Mouse (Mus musculus) neutrophil, adult 5-6 weeks (primary cell): ENCODE measurements around the gene Rassf3. TPM values are rescaled to one million over a fixed set of nuclear protein-coding genes. Genes with fewer than 3 reads are reported as not detected.
A peak's percentile ranks its signal among the peaks of the same experiment; 100 is the strongest.

Source experiments
- ATAC-seq: fragments of 151-379, 151-347 bp; 2 replicates; pipeline ENCODE4 v1.8.0; 2017; ENCODE audit warnings: mild to moderate bottlenecking, moderate TSS enrichment; ENCODE audit not compliant: insufficient number of reproducible peaks, poor library complexity, low FRiP score, severe bottlenecking; ENCODE audit errors: extremely low read depth
- total RNA-seq: library from RNA; stranded (forward); fragments of 200-1000 nt; gene quantifications from 2 replicates; pipeline ENCODE4 v1.2.3, GENCODE M21; 2017

Rassf3 gene
- 173 and 189 TPM in 2 replicates for total RNA-seq

- peak; percentile 76 for ATAC-seq
These were observed at the start of gene Rassf3 for GRCm38 (mm10) chr10:121476190-121476967. TSS of gene Rassf3 (minus strand) at chr10:121476347.

GRCm38 (mm10) chr10:121520923-121521585, 44.9 kb upstream of the Rassf3 start:
- no peak for ATAC-seq

GRCm38 (mm10) chr10:121519710-121520109, 43.6 kb upstream of the Rassf3 start:
- no peak for ATAC-seq

GRCm38 (mm10) chr10:121516008-121516600, 40.0 kb upstream of the Rassf3 start:
- ATAC-seq, result peak; percentile 90

- ATAC-seq, result no peak
These were observed 33.9 kb upstream of the Rassf3 start for GRCm38 (mm10) chr10:121509751-121510643.

GRCm38 (mm10) chr10:121507755-121508544, 31.8 kb upstream of the Rassf3 start:
- ATAC-seq, result no peak

- ATAC-seq, result peak; percentile 93
These were observed 30.8 kb upstream of the Rassf3 start for GRCm38 (mm10) chr10:121506731-121507583.

GRCm38 (mm10) chr10:121505929-121506328, 29.8 kb upstream of the Rassf3 start:
- ATAC-seq, result no peak

GRCm38 (mm10) chr10:121504973-121505911, 29.1 kb upstream of the Rassf3 start:
- ATAC-seq, result peak; percentile 56

GRCm38 (mm10) chr10:121501160-121501559, 25.0 kb upstream of the Rassf3 start:
- ATAC-seq, result peak; percentile 75

- ATAC-seq, result no peak
These were observed 23.9 kb upstream of the Rassf3 start for GRCm38 (mm10) chr10:121500034-121500433.

- ATAC-seq, result no peak
These were observed 22.9 kb upstream of the Rassf3 start for GRCm38 (mm10) chr10:121499063-121499462.

- peak; percentile 33 for ATAC-seq
These were observed 22.3 kb upstream of the Rassf3 start for GRCm38 (mm10) chr10:121498481-121498904.

- 0 out of 2 replicates have a peak, but pooled peaks have one; percentile 28 for ATAC-seq
These were observed 21.8 kb upstream of the Rassf3 start for GRCm38 (mm10) chr10:121497968-121498367.

GRCm38 (mm10) chr10:121496616-121497015, 20.5 kb upstream of the Rassf3 start:
- ATAC-seq, result no peak

GRCm38 (mm10) chr10:121494163-121494425, 17.9 kb upstream of the Rassf3 start:
- no peak for ATAC-seq
